Mouse (Mus musculus) G1E (cell line): ENCODE measurements around the gene Mst1r. TPM values are rescaled to one million over a fixed set of nuclear protein-coding genes. Genes with fewer than 3 reads are reported as not detected.

ENCODE experiments used
- ATAC-seq: 2 replicates; pipeline ENCODE4 v1.8.0; 2016; ENCODE audit warnings: mild to moderate bottlenecking; ENCODE audit not compliant: insufficient number of reproducible peaks, poor library complexity, low FRiP score, severe bottlenecking; ENCODE audit errors: extremely low read depth
- DNase-seq: peaks from one replicate; pipeline ENCODE4 v3.0.0; 2012; ENCODE audit warnings: low spot score
- H3K27me3 ChIP-seq: 2 replicates; pipeline ENCODE4 v1.6.1; 2012; ENCODE audit warnings: mild to moderate bottlenecking, low read length, inconsistent platforms; ENCODE audit not compliant: insufficient read depth
- H3K36me3 ChIP-seq: replicated peaks from 2 replicates; pipeline ENCODE3; 2012; ENCODE audit warnings: mild to moderate bottlenecking, inconsistent platforms
- H3K4me1 ChIP-seq: 2 replicates; pipeline ENCODE4 v1.6.1; 2012; ENCODE audit warnings: low read depth, low read length, inconsistent platforms, mixed read lengths; ENCODE audit not compliant: insufficient read depth
- H3K4me3 ChIP-seq: 2 replicates; pipeline ENCODE4 v1.5.1; 2012; ENCODE audit warnings: low read depth, mild to moderate bottlenecking, inconsistent platforms, low read length, moderate library complexity, mixed read lengths
- H3K9me3 ChIP-seq: replicated peaks from 2 replicates; pipeline ENCODE4 v1.6.1; 2012; ENCODE audit warnings: inconsistent platforms
- CTCF ChIP-seq: IDR thresholded peaks from 2 replicates; pipeline ENCODE4 v1.5.1; 2012; ENCODE audit warnings: low read depth, low read length, inconsistent platforms, mixed read lengths
- GATA1 ChIP-seq: IDR thresholded peaks from 2 replicates; pipeline ENCODE4 v1.6.1; 2012; ENCODE audit warnings: borderline replicate concordance, low read length, inconsistent platforms, mixed read lengths
- GATA2 ChIP-seq: IDR thresholded peaks from 2 replicates; pipeline ENCODE4 v1.6.1; 2012; ENCODE audit warnings: low read depth, low read length, inconsistent platforms, borderline replicate concordance
- POLR2AphosphoS5 ChIP-seq: IDR thresholded peaks from 2 replicates; pipeline ENCODE4 v1.6.1; 2012; ENCODE audit warnings: low read depth, low read length, inconsistent platforms; ENCODE audit not compliant: insufficient replicate concordance
- TAL1 ChIP-seq: conservative IDR thresholded peaks from 2 replicates; pipeline ENCODE4 v1.6.1; 2012; ENCODE audit warnings: low read depth, low read length, inconsistent platforms, mixed read lengths
- polyA plus RNA-seq: library from polyadenylated mRNA; stranded (reverse); fragments of >175 nt; gene quantifications from 2 replicates; pipeline ENCODE4 v1.2.3, GENCODE M21; 2012
- total RNA-seq, 2 experiments: library from RNA; stranded (forward) in 1 of 2; stranded (reverse) in 1 of 2; fragments of 200-1000 nt in 1 of 2; fragments of >200 nt in 1 of 2; fragmentation: Nextera tagmentation in 1 of 2; gene quantifications; 2 replicates each; pipeline ENCODE4 v1.2.3; 2014 to 2017

Gene Mst1r
- total and polyA plus RNA-seq, 3 experiments, result 0.01 TPM; not detected in 2

- no peaks in the 10 kb centered on the region for H3K9me3 ChIP-seq
- no peak for TF ChIP-seq GATA1
- no peak for TF ChIP-seq GATA2
- no peak for TF ChIP-seq POLR2AphosphoS5
- no peak for TF ChIP-seq TAL1
- TF ChIP-seq CTCF, result no peak
- H3K36me3 ChIP-seq, result peaks cover 99% of the 10 kb centered on the region
- H3K4me1 ChIP-seq, result peaks cover 14% of the 10 kb centered on the region; the same call in 1 of the 2 replicates
- no peak overlapping the region for H3K4me3 ChIP-seq
- ATAC-seq, result no peak
- H3K27me3 ChIP-seq, result no peaks in the 10 kb centered on the region
- DNase-seq, result no peak
Observed at GRCm38 (mm10) chr9:107964681-107965080, 58.0 kb downstream of the Mst1r start.

DNA sequence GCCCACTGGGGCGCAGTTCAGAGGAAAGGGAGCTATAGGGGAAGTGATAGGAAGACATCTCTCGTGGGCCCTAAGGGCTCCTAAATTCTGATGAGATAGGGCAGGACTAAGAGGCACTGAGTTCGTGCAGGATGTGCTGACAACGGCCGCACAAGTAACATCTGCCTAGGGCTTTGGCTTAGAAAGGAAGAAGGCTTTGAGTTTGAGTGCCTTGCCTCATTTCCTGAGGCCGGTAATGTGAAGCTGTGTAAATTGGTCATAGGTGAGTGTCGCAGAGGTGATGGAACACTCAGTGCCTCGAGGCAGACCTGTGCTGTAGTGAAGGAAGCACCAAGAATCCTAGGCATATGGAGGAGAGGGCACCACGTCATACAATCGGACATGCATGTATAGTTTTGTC lies 60.0 kb downstream of the Mst1r start:
- Histone ChIP-seq H3K4me3 (no peak overlapping the region), H3K36me3 (peaks cover 99% of the 10 kb centered on the region), H3K27me3 (no peaks in the 10 kb centered on the region), H3K9me3 (no peaks in the 10 kb centered on the region), H3K4me1 (peaks cover 27% of the 10 kb centered on the region)
- no peak for ATAC-seq
- TF ChIP-seq POLR2AphosphoS5, result no peak
- no peak for TF ChIP-seq GATA2
- no peak for TF ChIP-seq CTCF
- TF ChIP-seq TAL1, result no peak
- TF ChIP-seq GATA1, result no peak
- no peak for DNase-seq

DNA sequence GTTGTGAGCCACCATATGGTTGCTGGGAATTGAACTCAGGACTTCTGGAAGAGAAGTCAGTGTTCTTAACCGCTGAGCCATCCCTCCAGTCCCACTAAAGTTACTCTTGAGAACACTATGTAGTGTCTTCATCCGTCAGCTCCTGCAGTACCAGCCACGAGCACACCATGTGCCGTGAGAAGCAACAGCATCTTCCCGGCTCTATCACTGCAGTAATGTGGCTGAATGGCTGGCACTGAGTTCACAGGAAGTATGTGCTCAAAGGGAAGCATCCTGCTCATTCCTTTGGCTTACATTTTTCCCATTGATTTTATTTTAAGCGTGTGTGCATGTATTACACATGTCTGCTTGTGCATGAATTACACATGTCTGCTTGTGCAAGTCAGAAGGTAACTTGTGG lies 60.8 kb downstream of the Mst1r start:
- Histone ChIP-seq H3K4me1 (peaks cover 31% of the 10 kb centered on the region), H3K27me3 (no peaks in the 10 kb centered on the region), H3K4me3 (no peak overlapping the region), H3K36me3 (peaks cover 99% of the 10 kb centered on the region), H3K9me3 (no peaks in the 10 kb centered on the region)
- ATAC-seq, result no peak
- no peak for DNase-seq
- TF ChIP-seq GATA1 (no peak), POLR2AphosphoS5 (no peak)

DNA sequence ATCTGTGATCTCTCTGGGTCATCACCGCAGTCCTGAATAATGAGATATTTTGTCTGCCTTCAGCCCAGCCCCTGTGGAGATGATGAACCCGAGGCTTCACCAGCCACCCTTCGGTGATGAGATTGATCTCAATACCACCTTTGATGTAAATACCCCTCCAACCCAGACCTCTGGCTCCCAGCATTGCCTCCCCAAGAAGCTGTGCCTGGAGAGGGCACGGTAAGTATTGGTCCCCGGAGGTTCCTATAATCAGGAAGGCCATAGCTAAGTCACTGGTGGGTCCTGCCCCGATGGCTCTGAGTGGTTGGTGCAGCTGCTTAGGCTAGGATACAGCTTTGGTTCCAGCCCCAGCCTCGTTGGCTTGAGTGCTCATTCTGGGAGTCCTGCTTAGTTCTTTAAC lies 61.9 kb downstream of the Mst1r start:
- no peak for ATAC-seq
- no peak for DNase-seq
- Histone ChIP-seq H3K4me3 (no peak overlapping the region), H3K9me3 (no peaks in the 10 kb centered on the region), H3K4me1 (peaks cover 41% of the 10 kb centered on the region), H3K27me3 (no peaks in the 10 kb centered on the region), H3K36me3 (peaks cover 99% of the 10 kb centered on the region)
- TF ChIP-seq TAL1, result no peak
- no peak for TF ChIP-seq CTCF
- TF ChIP-seq GATA1, result no peak
- TF ChIP-seq GATA2, result no peak
- TF ChIP-seq POLR2AphosphoS5, result no peak

Other genes starting within 250 kb of the Mst1r start
- gene Slc38a3, start 237.3 kb upstream of the Mst1r start, total RNA-seq (2014; fragmentation: Nextera tagmentation), result not detected in 2 replicates
- 0.11 and 0.12 TPM in 2 replicates for gene Slc38a3, start 237.3 kb upstream of the Mst1r start, total RNA-seq (2017)
- gene Slc38a3, start 237.3 kb upstream of the Mst1r start, polyA plus RNA-seq, result not detected in 2 replicates
- not detected in 2 replicates for gene Gnat1, start 227.2 kb upstream of the Mst1r start, total RNA-seq (2014; fragmentation: Nextera tagmentation)
- 0.05 TPM in 1 of 2 replicates, not detected in the other for gene Gnat1, start 227.2 kb upstream of the Mst1r start, total RNA-seq (2017)
- gene Gnat1, start 227.2 kb upstream of the Mst1r start, polyA plus RNA-seq, result not detected in 2 replicates
- not detected in 2 replicates for gene Sema3f, start 196.4 kb upstream of the Mst1r start, total RNA-seq (2014; fragmentation: Nextera tagmentation)
- gene Sema3f, start 196.4 kb upstream of the Mst1r start, total RNA-seq (2017), result 0.11 and 0.52 TPM in 2 replicates
- 0.07 and 0.09 TPM in 2 replicates for gene Sema3f, start 196.4 kb upstream of the Mst1r start, polyA plus RNA-seq
- 355 and 467 TPM in 2 replicates for gene Rbm5, start 135.9 kb upstream of the Mst1r start, total RNA-seq (2014; fragmentation: Nextera tagmentation)
- gene Rbm5, start 135.9 kb upstream of the Mst1r start, total RNA-seq (2017), result 261 and 271 TPM in 2 replicates
- 14.3 and 23.4 TPM in 2 replicates for gene Rbm5, start 135.9 kb upstream of the Mst1r start, polyA plus RNA-seq
- 120 and 184 TPM in 2 replicates for gene Rbm6, start 33.6 kb upstream of the Mst1r start, total RNA-seq (2014; fragmentation: Nextera tagmentation)
- gene Rbm6, start 33.6 kb upstream of the Mst1r start, total RNA-seq (2017), result 91.6 and 105 TPM in 2 replicates
- 15.8 and 38.7 TPM in 2 replicates for gene Rbm6, start 33.6 kb upstream of the Mst1r start, polyA plus RNA-seq
- gene Mon1a, start 18.7 kb upstream of the Mst1r start, total RNA-seq (2014; fragmentation: Nextera tagmentation), result 2.0 and 3.1 TPM in 2 replicates
- 12.8 and 14.3 TPM in 2 replicates for gene Mon1a, start 18.7 kb upstream of the Mst1r start, total RNA-seq (2017)
- gene Mon1a, start 18.7 kb upstream of the Mst1r start, polyA plus RNA-seq, result 12.8 and 13.6 TPM in 2 replicates
- gene Actl11, start 21.6 kb downstream of the Mst1r start, total RNA-seq (2014; fragmentation: Nextera tagmentation), result not detected in 2 replicates
- 0.11 TPM in 1 of 2 replicates, not detected in the other for gene Actl11, start 21.6 kb downstream of the Mst1r start, total RNA-seq (2017)
- not detected in 2 replicates for gene Actl11, start 21.6 kb downstream of the Mst1r start, polyA plus RNA-seq
- not detected in 2 replicates for gene Camkv, start 28.8 kb downstream of the Mst1r start, total RNA-seq (2014; fragmentation: Nextera tagmentation)
- gene Camkv, start 28.8 kb downstream of the Mst1r start, total RNA-seq (2017), result 0.11 TPM in 1 of 2 replicates, not detected in the other
- gene Camkv, start 28.8 kb downstream of the Mst1r start, polyA plus RNA-seq, result not detected in 2 replicates
- 24.1 and 25.6 TPM in 2 replicates for gene Traip, start 43.3 kb downstream of the Mst1r start, total RNA-seq (2014; fragmentation: Nextera tagmentation)
- gene Traip, start 43.3 kb downstream of the Mst1r start, total RNA-seq (2017), result 28.7 and 32.6 TPM in 2 replicates
- 3.1 and 10.7 TPM in 2 replicates for gene Traip, start 43.3 kb downstream of the Mst1r start, polyA plus RNA-seq
- gene Uba7, start 68.6 kb downstream of the Mst1r start, total RNA-seq (2014; fragmentation: Nextera tagmentation), result 44.5 and 87.9 TPM in 2 replicates
- gene Uba7, start 68.6 kb downstream of the Mst1r start, total RNA-seq (2017), result 145 and 186 TPM in 2 replicates
- gene Uba7, start 68.6 kb downstream of the Mst1r start, polyA plus RNA-seq, result 18.3 and 34.2 TPM in 2 replicates
- gene Gm20661, start 76.2 kb downstream of the Mst1r start, total RNA-seq (2014; fragmentation: Nextera tagmentation), result 0.75 and 1.0 TPM in 2 replicates
- 1.8 and 2.6 TPM in 2 replicates for gene Gm20661, start 76.2 kb downstream of the Mst1r start, total RNA-seq (2017)
- 0.15 TPM in 1 of 2 replicates, not detected in the other for gene Gm20661, start 76.2 kb downstream of the Mst1r start, polyA plus RNA-seq
- gene Inka1, start 79.0 kb downstream of the Mst1r start, total RNA-seq (2014; fragmentation: Nextera tagmentation), result 24.6 and 28.1 TPM in 2 replicates
- 74.4 and 83.2 TPM in 2 replicates for gene Inka1, start 79.0 kb downstream of the Mst1r start, total RNA-seq (2017)
- gene Inka1, start 79.0 kb downstream of the Mst1r start, polyA plus RNA-seq, result 75.6 and 81.1 TPM in 2 replicates
- gene Cdhr4, start 85.6 kb downstream of the Mst1r start, total RNA-seq (2014; fragmentation: Nextera tagmentation), result 2.9 and 4.0 TPM in 2 replicates
- gene Cdhr4, start 85.6 kb downstream of the Mst1r start, total RNA-seq (2017), result 8.4 and 11.3 TPM in 2 replicates
- 0.40 and 0.57 TPM in 2 replicates for gene Cdhr4, start 85.6 kb downstream of the Mst1r start, polyA plus RNA-seq
- not detected in 2 replicates for gene Gm20662, start 89.5 kb downstream of the Mst1r start, total RNA-seq (2014; fragmentation: Nextera tagmentation)
- 0.76 and 2.4 TPM in 2 replicates for gene Gm20662, start 89.5 kb downstream of the Mst1r start, total RNA-seq (2017)
- gene Gm20662, start 89.5 kb downstream of the Mst1r start, polyA plus RNA-seq, result 0.14 and 0.27 TPM in 2 replicates
- 28.5 and 30.8 TPM in 2 replicates for gene Ip6k1, start 95.6 kb downstream of the Mst1r start, total RNA-seq (2014; fragmentation: Nextera tagmentation)
- gene Ip6k1, start 95.6 kb downstream of the Mst1r start, total RNA-seq (2017), result 52.3 and 55.9 TPM in 2 replicates
- 57.6 and 58.5 TPM in 2 replicates for gene Ip6k1, start 95.6 kb downstream of the Mst1r start, polyA plus RNA-seq
- 7.2 and 8.5 TPM in 2 replicates for gene Gmppb, start 142.4 kb downstream of the Mst1r start, total RNA-seq (2014; fragmentation: Nextera tagmentation)
- 19.4 and 22.0 TPM in 2 replicates for gene Gmppb, start 142.4 kb downstream of the Mst1r start, total RNA-seq (2017)
- gene Gmppb, start 142.4 kb downstream of the Mst1r start, polyA plus RNA-seq, result 5.1 and 6.6 TPM in 2 replicates
- gene Amigo3, start 146.3 kb downstream of the Mst1r start, total RNA-seq (2014; fragmentation: Nextera tagmentation), result 0.63 TPM in 1 of 2 replicates, not detected in the other
- gene Amigo3, start 146.3 kb downstream of the Mst1r start, total RNA-seq (2017), result 1.7 and 2.0 TPM in 2 replicates
- 0.31 and 0.35 TPM in 2 replicates for gene Amigo3, start 146.3 kb downstream of the Mst1r start, polyA plus RNA-seq
- 7.1 and 11.0 TPM in 2 replicates for gene Mst1, start 173.6 kb downstream of the Mst1r start, total RNA-seq (2014; fragmentation: Nextera tagmentation)
- 16.6 and 17.9 TPM in 2 replicates for gene Mst1, start 173.6 kb downstream of the Mst1r start, total RNA-seq (2017)
- 6.7 and 8.4 TPM in 2 replicates for gene Mst1, start 173.6 kb downstream of the Mst1r start, polyA plus RNA-seq
- 104 and 255 TPM in 2 replicates for gene Rnf123, start 176.5 kb downstream of the Mst1r start, total RNA-seq (2014; fragmentation: Nextera tagmentation)
- 18.6 and 23.5 TPM in 2 replicates for gene Rnf123, start 176.5 kb downstream of the Mst1r start, total RNA-seq (2017)
- 39.5 and 74.5 TPM in 2 replicates for gene Rnf123, start 176.5 kb downstream of the Mst1r start, polyA plus RNA-seq
- gene Apeh, start 187.7 kb downstream of the Mst1r start, total RNA-seq (2014; fragmentation: Nextera tagmentation), result 65.0 and 148 TPM in 2 replicates
- gene Apeh, start 187.7 kb downstream of the Mst1r start, total RNA-seq (2017), result 119 and 131 TPM in 2 replicates
- 48.8 and 67.5 TPM in 2 replicates for gene Apeh, start 187.7 kb downstream of the Mst1r start, polyA plus RNA-seq